Mouse (Mus musculus) heart, postnatal 14 days (tissue): Measurements from ENCODE around the gene Rtbdn. TPM values are rescaled to one million over a fixed set of nuclear protein-coding genes. Genes with fewer than 3 reads are reported as not detected.

ENCODE experiments used
- DNase-seq, 2 experiments: peaks; one replicate each; pipeline ENCODE4 v3.0.0; 2021 to 2022
- intact Hi-C: fragments of 180-260 bp; cut with DNase I; formaldehyde crosslinking; loops from one replicate; pipeline ENCODE4 v1.15.1; 2025
- total RNA-seq, 2 experiments: library from RNA; stranded (reverse); gene quantifications; 2 replicates each; pipeline ENCODE4 v1.2.3; 2021

Rtbdn gene
- total RNA-seq, 2 experiments from 2014 or later, result not detected

- peak; percentile 48 to 51 for DNase-seq
Measured at GRCm38 (mm10) chr8:84952612-84953255, 5.9 kb downstream of the Rtbdn start.

GRCm38 (mm10) chr8:84956768-84957167 is 10.0 kb downstream of the Rtbdn start:
- intact Hi-C loops, result loop anchor here (2.0 kb wide), 1 partner anchor 28 kb away; no protein-coding TSS in a partner anchor
- peak; percentile 48 to 76 for DNase-seq

More at GRCm38 (mm10) chr8:84952612-84953255, 5.9 kb downstream of the Rtbdn start:
- intact Hi-C loops, result no loop called here

- peak; percentile 29 to 53 for DNase-seq
- intact Hi-C loops, result no loop called here
Measured at GRCm38 (mm10) chr8:84959811-84960210, 13.0 kb downstream of the Rtbdn start.

- intact Hi-C loops, result no loop called here
- DNase-seq, result no peak
Measured at GRCm38 (mm10) chr8:84963952-84964351, 17.2 kb downstream of the Rtbdn start.

- peak; percentile 90 to 91 for DNase-seq
Measured at GRCm38 (mm10) chr8:84965731-84966291, 19.0 kb downstream of the Rtbdn start.

GRCm38 (mm10) chr8:84966603-84967002 is 19.8 kb downstream of the Rtbdn start:
- no peak for DNase-seq
- intact Hi-C loops, result no loop called here

More at GRCm38 (mm10) chr8:84965731-84966291, 19.0 kb downstream of the Rtbdn start:
- intact Hi-C loops, result no loop called here

GRCm38 (mm10) chr8:84967532-84968304 is 20.9 kb downstream of the Rtbdn start:
- intact Hi-C loops, result no loop called here
- no peak for DNase-seq

- DNase-seq, result no peak
- intact Hi-C loops, result no loop called here
Measured at GRCm38 (mm10) chr8:84968650-84969049, 21.9 kb downstream of the Rtbdn start.

GRCm38 (mm10) chr8:84969241-84970134 is 22.7 kb downstream of the Rtbdn start, which contains the start of the genes Gm49661, Prdx2 and Rnaseh2a:
Gm49661 (minus strand) TSS chr8:84969433.
Prdx2 (plus strand) TSS chr8:84969587.
Rnaseh2a (minus strand) TSS chr8:84969767.
- intact Hi-C loops, result no loop called here
- peak; percentile 77 to 78 for DNase-seq

GRCm38 (mm10) chr8:84970135-84970790 is 23.5 kb downstream of the Rtbdn start:
- no peak for DNase-seq
- intact Hi-C loops, result no loop called here

- DNase-seq, result no peak
- intact Hi-C loops, result no loop called here
Measured at GRCm38 (mm10) chr8:84970913-84971312, 24.1 kb downstream of the Rtbdn start.

GRCm38 (mm10) chr8:84973079-84973478 is 26.3 kb downstream of the Rtbdn start:
- intact Hi-C loops, result no loop called here

GRCm38 (mm10) chr8:84973803-84974542 is 27.2 kb downstream of the Rtbdn start:
- intact Hi-C loops, result no loop called here
- DNase-seq, result peak; percentile 61 to 72

More at GRCm38 (mm10) chr8:84973079-84973478, 26.3 kb downstream of the Rtbdn start:
- no peak for DNase-seq

- intact Hi-C loops, result loop anchor here (1.0 kb wide), 1 partner anchor 15 kb away; no protein-coding TSS in a partner anchor
- no peak for DNase-seq
Measured at GRCm38 (mm10) chr8:84974543-84975142, 27.9 kb downstream of the Rtbdn start.

GRCm38 (mm10) chr8:84975434-84975833 is 28.6 kb downstream of the Rtbdn start:
- intact Hi-C loops, result loop anchor here (1.0 kb wide), 1 partner anchor 14 kb away; no protein-coding TSS in a partner anchor
- peak; percentile 66 to 81 for DNase-seq

GRCm38 (mm10) chr8:84976031-84976762 is 29.4 kb downstream of the Rtbdn start:
- intact Hi-C loops, result no loop called here
- DNase-seq, result peak; percentile 96 to 97

- DNase-seq, result no peak
- intact Hi-C loops, result no loop called here
Measured at GRCm38 (mm10) chr8:84976763-84977434, 30.1 kb downstream of the Rtbdn start.
